Mouse (Mus musculus): ENCODE data around the gene Nat8l.
"Not testable (repeated sequence)": the region's sequence is repeated elsewhere in the genome, so short reads cannot be mapped to it uniquely, and the experiment has no call there.

Gene Nat8l

GRCm38 (mm10) chr5:33995843-33996693 is at the start of gene Nat8l:
Gene Nat8l (plus strand): TSS chr5:33995984.
- peak; percentile 8 for DNase-seq (ENCODE audit: low read depth)

GRCm38 (mm10) chr5:33947035-33947434 is 48.7 kb upstream of the Nat8l start:
- not testable (repeated sequence) for DNase-seq (ENCODE audit: low read depth)

DNA sequence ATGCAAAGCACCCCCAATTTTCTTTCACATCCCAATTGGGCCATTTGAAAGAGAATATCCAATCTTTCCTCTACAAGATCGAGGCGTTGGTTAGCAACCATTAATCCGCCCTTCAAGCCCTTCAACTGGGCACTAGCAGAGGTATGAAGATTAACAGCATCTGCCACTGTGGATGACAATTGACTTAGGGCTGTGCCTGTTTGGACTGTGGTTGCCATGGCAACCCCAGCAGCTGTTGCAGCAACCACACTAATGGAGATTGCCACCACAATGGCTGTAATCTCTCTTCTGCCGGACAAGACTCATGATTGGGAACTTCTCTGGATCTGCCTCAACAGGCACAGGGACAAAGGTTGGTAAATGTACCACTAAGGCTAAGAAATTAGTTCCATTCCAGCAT is 47.5 kb upstream of the Nat8l start:
- DNase-seq (ENCODE audit: low read depth) = no peak

- no peak for DNase-seq (ENCODE audit: low read depth)
Measured at GRCm38 (mm10) chr5:33953471-33954185, 42.2 kb upstream of the Nat8l start.

- peak; percentile 74 for DNase-seq (ENCODE audit: low read depth)
Measured at GRCm38 (mm10) chr5:33954354-33954753, 41.4 kb upstream of the Nat8l start.

GRCm38 (mm10) chr5:33955868-33956267 is 39.9 kb upstream of the Nat8l start:
- DNase-seq (ENCODE audit: low read depth) = no peak

DNA sequence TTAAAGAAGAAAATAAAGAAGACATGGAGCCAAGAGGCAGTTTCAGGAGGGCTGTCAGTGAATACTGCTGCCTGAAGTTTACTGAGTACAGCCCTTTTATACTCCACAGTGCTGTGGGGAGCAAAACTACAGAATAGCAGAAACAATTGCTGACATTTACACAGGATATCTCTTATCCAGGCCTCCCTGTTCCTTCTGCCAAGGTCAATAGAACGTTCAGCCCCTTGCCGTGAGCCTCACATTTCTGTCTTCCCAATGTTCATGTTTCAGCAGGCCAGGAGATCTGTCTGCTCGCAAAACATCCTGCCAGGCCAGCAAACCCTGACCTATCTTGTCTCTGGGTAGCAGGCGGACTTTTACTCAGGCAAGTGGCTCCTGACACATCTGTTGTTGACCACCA is 36.4 kb upstream of the Nat8l start:
- no peak for DNase-seq (ENCODE audit: low read depth)

- no peak for DNase-seq (ENCODE audit: low read depth)
Measured at GRCm38 (mm10) chr5:33974736-33975135, 21.0 kb upstream of the Nat8l start.

- DNase-seq (ENCODE audit: low read depth) = no peak
Measured at GRCm38 (mm10) chr5:33976267-33976666, 19.5 kb upstream of the Nat8l start.

DNA sequence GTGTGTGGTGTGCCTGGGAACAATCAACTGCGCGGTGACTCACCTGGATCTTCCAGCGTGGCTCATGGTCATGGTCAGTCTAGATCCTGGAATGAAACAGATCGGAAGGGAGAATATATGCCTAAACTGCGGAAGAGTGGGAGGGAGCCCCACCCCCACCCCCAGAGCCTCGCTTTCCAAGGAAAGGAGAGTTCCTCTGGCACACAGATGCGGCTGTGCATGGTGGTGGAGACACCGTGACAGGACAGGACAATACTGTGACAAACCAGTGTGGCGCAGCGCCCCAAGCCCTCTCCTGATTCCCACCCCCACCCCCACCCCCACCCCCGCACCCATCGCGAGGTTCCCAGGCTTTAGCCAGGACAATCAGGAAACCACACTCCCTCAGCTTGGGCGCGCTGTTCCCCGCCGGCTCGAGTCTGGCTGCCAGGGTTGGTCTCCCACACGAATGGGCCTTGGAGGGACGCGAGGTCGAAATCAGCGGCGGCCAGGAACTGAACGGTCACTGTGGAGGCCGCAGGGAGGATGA is 13.0 kb upstream of the Nat8l start:
- DNase-seq (ENCODE audit: low read depth) = no peak

GRCm38 (mm10) chr5:33983309-33984121 is 12.3 kb upstream of the Nat8l start, which contains the start of gene Gm1673:
Gene Gm1673 (plus strand): TSS chr5:33983433.
- peak; percentile 43 for DNase-seq (ENCODE audit: low read depth)

DNA sequence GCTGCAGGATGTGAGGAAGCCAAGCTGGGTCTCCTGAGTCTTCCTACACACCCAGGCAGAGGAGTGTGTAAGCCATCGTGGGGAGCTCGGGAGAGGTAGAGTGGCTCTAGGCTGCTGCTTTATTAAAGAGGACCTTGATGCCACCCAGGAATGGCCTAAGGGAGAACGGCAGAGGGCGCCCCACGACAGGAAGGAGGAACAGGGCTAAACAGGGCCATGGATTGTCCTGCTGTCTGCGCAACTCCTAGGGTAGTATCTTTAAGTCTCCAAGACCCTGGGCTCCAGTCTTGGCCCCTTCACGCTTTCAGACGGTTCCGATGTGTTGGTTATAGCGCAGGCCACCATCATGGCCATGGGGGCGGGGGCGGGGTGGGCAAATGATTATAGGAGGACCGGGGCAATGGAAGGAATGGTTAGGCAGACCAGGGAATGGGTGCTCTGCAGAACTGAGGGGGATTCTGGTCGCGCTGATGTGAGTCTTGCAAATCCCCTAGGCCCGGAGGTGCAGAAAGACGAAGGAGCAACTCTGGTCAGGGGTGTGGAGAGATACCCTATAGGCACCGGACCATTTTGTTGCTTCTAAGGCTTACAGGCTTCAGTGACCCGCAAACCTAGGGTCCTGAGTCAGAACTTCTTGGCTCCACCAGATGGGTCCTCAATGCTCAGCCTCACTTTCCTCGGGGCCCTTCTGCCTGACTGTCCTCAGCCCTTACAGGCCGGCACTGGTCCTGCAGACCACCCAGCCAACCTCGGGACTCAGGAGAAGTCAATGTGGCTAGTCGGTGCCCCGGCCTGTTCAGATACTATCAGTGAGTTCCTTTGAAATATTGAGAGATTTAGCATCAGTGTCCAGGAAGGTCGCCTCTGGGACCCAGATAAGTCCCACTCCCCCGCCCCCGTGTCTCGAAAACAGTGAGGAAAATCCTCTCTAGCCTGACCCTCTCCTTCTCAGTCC is 836 bp upstream of the Nat8l start:
- DNase-seq (ENCODE audit: low read depth) = peak; percentile 9

DNA sequence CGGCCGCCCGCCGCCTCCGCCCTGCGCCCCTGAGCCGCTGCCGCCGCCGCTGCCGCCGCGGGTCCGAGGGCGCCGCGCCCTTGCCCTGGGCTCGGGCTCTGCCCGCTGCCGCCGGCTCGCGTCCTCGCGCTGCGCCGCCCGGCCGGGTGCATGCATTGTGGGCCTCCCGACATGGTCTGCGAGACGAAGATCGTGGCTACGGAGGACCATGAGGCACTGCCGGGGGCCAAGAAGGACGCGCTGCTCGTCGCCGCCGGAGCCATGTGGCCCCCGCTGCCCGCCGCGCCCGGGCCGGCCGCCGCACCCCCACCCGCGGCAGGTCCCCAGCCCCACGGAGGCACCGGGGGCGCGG is 886 bp downstream of the Nat8l start:
- no peak for DNase-seq (ENCODE audit: low read depth)

GRCm38 (mm10) chr5:33997051-33997741 is 1.4 kb downstream of the Nat8l start:
- DNase-seq (ENCODE audit: low read depth) = no peak

GRCm38 (mm10) chr5:33997829-33998504 is 2.2 kb downstream of the Nat8l start:
- DNase-seq (ENCODE audit: low read depth) = no peak

DNA sequence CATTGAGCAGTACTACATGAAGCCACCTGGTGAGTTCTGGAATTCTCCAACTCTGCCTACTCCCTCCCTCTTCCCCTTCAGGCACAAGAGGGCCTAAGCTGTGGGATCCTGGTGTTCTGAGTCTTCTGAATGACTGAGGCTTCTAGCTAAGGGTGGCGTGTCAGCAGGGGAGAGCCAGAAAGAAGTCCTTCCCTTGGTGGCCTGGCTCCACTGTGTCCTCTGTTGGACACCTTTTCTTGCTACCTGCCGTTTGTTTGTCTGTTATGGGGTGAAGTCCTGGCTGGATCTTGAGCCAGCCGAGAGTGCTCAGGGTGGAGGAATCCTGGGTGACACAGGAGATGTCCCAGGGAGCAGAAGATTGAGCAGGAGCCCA is 2.7 kb downstream of the Nat8l start:
- DNase-seq (ENCODE audit: low read depth) = no peak

DNA sequence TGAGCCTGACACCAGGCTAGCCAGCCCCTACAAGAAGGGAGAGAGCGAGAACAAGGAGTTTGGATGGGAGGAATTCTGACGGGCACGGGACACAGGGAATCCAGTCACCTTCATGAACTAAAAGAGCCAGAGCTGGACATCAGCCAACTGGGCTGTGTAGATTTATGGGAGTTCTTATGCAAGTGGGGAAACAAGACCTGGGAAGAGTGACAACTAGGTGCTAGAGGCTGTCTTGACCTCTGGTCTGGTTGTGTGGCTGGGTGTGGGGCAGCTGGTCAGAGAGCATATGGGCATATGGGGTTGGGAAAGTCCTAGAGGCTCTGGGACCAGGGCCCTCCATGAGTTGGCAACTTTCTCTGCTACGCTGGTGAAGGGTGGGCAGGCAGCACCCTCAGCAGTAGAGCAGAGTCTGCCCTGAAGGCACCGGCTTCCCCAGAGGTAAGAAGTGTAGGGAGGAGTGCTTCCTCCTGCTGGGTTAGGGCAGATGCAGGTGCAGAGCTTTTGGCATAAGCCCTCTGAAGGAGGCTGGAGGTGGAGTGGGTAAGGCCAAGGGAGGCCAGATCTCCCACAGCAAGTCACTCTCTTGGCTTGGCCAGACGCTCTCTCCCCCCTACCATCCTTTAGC is 3.8 kb downstream of the Nat8l start:
- no peak for DNase-seq (ENCODE audit: low read depth)

- DNase-seq (ENCODE audit: low read depth) = no peak
Measured at GRCm38 (mm10) chr5:34000809-34001208, 5.0 kb downstream of the Nat8l start.

DNA sequence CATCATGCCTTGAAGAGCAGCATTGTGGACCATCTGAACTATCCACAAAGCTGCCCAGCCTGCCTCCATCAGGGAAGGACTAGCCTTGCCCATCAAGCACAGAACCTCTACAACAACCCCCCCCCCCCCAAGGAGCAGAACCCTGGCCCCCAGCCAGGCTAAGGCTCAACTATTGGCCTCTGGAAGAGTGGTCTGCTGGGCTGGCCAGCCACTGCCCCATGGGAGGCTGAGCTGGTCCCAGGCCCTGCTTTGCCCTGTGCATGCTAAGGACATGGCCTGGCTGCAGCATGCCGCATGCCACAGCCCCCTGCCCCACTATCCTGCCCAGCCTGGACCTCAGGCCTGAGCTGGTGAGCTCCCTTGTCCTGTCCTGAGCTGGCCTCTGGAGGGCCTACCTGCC is 5.6 kb downstream of the Nat8l start:
- DNase-seq (ENCODE audit: low read depth) = no peak
